Mouse (Mus musculus) left cerebral cortex, postnatal 4 days (tissue): ENCODE data around the gene Dleu7. TPM values are rescaled to one million over a fixed set of nuclear protein-coding genes. Genes with fewer than 3 reads are reported as not detected.

Experiments
- DNase-seq: peaks from one replicate; pipeline ENCODE4 v3.0.0-alpha.2; 2022
- intact Hi-C: fragments of 180-260 bp; cut with DNase I; formaldehyde crosslinking; loops from one replicate; pipeline ENCODE4 v1.15.1; 2025
- total RNA-seq, 2 experiments: library from RNA; stranded (reverse); gene quantifications; 2 replicates each; pipeline ENCODE4 v1.2.3; 2021

Dleu7 gene
- total RNA-seq, result 10 to 100 TPM; 11.6 to 11.9 TPM

DNA sequence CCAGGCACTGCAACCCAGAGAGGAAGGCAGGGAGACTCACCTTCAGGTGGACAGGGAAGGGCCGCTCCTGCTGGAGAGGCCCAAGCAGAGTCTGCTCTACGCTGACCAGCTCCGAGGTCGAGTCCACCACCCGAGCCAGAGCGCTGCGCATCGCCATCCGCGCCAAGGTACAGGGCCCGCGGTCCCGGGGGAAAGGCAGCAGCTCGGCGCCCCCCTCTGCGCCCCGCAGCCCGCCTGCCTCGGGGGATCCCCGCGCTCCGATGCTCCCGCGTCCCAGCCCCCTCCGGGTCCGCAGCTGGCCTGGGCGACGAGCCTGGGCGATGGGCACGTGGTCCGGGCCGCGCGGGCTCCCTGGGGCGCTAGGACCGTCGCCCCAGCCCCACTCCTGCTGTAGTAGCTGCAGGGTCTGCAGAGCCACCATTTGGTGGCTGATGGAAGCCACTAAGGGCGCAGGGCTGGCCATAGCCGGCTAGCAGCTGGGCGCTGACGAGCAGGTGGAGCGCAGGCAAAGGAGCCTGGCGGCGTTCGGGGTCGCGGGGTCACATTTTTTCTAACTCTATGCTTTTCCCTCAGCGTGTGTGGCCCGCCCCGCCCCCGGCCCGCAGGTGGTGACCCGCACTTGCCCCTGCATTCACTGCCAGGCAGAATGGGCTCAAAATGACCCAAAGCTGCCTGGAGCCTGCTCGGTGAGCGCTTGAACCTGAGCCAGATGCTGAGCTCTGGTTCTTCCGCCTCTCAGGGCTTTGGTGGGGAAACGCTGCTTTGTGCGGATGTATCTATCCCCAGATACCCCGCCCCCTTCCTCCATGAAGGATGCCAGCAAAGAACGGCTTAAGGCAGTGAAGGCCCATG is at the start of gene Dleu7, which contains the start of gene Rnaseh2b:
Gene Dleu7, minus strand, starts transcription at position 560 of the 852 bp plus-strand sequence.
Gene Rnaseh2b, plus strand, starts transcription at position 102 of the 852 bp plus-strand sequence.
- intact Hi-C loops, result no loop called here
- DNase-seq, result peak; percentile 57

DNA sequence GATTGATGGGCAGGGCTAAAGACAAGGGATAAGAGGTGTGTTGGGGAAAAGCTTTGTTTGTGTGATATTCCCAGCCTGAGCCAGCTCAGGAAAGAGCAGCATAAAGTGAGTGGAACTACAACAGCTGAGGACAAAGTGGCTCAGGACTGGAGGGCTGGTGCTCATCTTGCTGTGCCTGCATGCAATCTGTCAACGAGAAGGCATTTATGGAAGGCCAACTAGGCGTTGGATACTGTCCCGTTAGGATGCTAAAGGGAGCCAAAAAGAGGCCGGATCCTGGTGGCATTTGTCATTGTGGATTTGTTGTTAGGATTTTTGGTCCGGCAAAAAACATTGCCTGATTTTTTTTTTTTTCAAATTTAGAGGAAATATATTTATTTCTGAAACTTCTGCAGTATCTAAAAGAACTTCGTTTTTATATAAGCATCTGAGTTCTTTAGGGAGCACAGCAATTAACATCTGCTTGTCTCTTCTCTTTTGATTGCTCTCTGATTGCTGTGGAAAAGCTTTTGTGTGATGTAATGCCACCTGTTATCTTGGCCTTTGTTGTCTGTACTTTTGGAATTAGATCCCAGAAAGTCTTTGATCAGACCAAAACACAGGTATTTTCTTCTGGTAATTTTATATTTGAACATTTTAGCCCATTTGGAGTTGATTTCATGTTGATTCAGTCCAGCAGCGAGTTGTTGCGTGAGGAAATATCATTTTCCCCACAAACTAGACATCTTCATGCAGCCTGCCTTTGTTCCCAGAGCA is 49.2 kb upstream of the Dleu7 start:
- DNase-seq, result peak; percentile 47
- intact Hi-C loops, result no loop called here

DNA sequence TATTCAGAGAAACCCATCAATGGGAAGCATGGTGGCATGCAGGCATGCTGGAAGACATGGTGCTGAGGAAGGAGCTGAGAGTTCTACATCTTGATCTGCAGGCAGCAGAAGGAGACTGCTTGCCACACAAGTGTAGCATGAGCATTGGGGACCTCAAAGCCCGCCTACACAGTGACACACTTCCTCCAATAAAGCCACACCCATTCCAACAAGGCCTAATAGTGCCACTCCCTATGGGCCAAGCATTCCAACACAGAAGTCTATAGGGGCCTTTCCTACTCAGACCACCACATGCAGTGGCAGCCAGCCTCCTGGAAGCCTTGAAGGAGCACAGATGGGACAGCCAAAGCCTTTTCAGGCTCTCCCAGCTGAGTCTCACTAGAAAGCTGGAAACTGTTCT is 46.3 kb upstream of the Dleu7 start:
- intact Hi-C loops, result loop anchor here (10.0 kb wide), 1 partner anchor 684 kb away; no protein-coding TSS in a partner anchor

DNA sequence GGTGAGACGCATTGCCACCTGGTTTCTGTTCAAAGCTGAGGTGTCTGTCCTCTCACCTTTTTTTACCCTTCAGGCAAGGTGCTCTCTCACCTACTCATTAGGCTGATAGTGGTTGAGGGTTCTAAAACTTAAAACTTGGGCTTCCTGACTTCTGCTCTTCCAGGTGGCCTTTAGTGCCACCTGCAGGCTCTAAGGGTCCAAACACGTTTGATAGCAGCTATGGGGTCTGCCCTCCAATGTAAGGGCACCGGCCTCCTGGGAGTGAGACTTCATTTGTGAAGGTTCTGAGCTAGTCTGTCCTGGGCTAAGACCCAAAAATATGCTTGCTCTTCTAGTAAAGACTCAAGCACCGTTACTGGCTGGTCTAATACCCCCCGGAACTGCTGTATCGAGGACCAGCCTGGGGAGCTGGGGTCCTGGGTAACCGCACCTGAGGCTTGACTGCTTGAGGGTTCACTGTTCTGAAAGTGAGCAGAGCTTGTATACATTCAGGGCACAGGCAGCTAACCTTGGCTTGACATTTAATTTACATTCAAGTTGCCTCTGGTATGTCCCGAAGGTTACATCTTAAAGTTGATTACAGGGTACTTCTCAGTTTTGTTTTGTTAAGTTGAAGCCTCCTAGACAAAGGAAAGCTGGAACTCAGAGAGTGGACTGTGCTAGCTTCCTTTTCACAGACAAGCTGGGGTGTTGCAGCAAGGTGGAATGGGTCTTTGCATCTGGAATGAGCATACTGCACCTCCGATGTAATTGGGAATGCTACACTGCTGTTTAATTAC is 41.3 kb upstream of the Dleu7 start:
- intact Hi-C loops, result loop anchor here (10.0 kb wide), 1 partner anchor 679 kb away; no protein-coding TSS in a partner anchor
- no peak for DNase-seq

More for the DNA sequence above, 46.3 kb upstream of the Dleu7 start:
- no peak for DNase-seq

DNA sequence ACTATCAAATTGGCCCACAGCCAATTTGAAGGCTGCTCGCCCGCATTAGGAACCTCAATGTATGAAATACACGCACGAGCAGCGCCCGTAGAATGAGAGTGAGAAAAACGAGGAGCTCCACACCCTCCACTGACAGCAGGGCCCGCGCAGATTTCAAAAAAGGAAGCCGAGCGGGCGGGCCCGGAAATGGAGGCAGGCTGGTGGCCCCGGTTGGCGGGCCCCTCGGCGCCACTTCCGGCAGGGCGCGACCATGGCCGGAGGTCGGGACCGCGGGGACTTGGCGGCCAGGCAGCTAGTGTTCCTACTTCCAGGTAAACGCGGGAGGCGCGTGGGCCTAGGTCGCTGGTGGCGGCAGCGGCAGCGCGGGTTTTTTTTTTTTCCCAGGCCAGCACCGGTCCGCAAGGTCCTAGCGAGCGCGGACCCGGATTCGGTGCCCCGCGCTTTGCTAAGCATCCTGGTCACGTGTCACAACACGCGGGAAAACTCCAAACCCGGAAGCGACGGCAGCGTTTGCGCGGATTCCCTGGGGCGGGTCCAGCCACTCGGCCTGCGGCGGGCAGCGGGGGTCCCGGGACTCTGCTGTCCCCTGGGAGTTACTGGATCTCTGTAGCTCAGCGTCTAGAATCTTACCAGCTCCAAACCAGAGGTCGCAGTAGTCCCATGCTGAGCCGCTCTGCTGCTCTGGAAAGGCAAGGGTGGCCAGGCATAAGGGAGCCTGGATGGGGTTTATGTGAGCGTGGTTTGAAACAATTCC is 39.2 kb upstream of the Dleu7 start:
- DNase-seq, result peak; percentile 88
- intact Hi-C loops, result loop anchor here (10.0 kb wide), 1 partner anchor 677 kb away; no protein-coding TSS in a partner anchor

DNA sequence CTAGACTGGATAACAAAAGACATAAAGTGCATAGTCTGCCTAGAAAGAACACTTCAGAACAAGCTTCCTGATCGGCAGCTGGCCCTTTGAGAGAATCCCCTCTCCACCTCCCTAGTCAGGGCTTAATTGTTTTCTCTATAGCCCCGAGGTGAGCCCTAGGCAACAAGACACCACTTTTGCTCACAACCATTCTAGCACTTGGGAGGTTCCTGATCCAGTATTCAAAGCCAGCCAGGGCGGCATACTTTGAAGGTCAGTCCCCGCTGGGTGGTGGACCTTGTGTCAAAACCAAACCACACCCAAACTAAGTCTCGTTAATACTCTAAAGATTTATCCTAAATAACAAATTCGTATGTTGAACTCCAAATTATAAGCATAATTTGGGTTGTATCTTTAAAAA is 38.6 kb upstream of the Dleu7 start:
- DNase-seq, result no peak
- intact Hi-C loops, result loop anchor here (10.0 kb wide), 1 partner anchor 677 kb away; no protein-coding TSS in a partner anchor

DNA sequence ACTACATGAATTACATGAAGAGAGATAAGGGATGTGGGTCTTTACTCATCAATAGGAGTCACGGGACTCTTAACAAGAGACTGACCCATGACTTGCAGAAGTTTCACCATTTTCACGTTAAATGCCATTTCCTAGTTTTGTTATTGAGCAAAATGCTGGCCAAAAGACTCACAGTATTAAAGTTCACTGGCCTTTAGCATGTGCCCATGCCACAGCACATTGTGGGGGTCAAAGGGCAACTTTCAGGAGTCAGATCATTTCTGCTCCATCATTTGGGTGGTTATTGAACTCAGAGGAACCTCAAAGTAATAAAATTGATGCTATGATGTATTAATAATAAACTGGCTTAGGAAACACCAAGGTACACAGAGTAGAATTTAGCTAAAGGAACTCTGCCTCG is 36.8 kb upstream of the Dleu7 start:
- no peak for DNase-seq
- intact Hi-C loops, result loop anchor here (10.0 kb wide), 1 partner anchor 675 kb away; no protein-coding TSS in a partner anchor

DNA sequence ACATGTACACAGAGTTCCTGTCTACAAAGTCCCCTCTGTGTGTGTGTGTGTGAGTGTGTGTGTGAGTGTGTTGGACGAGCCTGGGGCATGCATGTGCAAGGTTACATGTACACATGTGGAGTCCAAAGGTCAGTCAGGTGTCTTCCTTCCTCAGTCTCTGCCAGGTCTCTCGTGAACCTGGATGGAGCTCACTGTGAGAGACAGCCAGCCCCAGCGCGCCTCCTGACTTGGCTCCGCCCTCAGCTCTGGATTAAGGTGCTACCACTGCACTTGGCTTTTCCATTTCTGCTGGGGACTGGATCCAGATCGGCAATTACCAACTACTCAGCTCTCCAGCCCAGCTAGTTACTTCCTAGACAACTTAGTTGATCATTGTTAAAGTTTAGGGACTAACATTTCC is 35.8 kb upstream of the Dleu7 start:
- intact Hi-C loops, result no loop called here
- no peak for DNase-seq

DNA sequence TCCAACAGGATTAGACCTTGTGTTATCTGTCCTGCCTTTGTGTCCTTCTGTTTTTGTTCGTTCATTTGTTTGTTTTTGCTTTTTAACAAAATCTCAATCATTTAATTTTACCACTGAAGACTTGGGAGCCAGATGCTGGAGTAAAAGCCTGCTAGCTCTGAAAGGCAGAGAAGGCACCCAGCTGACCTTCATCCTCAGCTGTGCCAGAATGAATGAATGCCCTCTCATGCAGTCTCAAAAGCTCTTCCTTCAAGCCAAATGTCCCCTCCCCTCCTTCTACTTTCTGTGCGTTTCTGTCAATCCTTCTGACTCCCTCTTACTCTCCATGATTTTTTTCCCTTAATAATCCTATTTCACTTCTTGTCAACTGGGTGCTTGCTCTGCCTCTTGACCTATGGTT is 34.3 kb upstream of the Dleu7 start:
- intact Hi-C loops, result no loop called here
- DNase-seq, result no peak

DNA sequence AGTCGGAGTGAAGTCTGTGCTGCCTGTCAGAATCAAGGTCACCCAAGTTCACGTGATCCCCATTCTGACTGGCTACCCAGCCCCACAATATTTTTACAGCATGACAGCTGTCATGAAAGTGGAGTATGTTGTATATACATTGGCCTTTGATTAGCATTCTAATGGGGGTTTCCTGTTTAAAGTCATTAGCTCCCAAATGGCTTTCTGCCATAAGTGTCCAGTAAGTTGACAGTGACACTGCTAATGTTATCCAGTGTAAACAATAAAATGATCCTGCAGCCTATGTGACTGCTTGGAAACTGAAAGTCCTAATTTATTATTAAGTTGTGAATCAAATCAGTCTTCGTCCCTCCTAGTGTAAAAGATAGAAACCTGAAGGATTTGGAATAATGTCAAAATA is 33.2 kb upstream of the Dleu7 start:
- intact Hi-C loops, result no loop called here
- DNase-seq, result no peak

DNA sequence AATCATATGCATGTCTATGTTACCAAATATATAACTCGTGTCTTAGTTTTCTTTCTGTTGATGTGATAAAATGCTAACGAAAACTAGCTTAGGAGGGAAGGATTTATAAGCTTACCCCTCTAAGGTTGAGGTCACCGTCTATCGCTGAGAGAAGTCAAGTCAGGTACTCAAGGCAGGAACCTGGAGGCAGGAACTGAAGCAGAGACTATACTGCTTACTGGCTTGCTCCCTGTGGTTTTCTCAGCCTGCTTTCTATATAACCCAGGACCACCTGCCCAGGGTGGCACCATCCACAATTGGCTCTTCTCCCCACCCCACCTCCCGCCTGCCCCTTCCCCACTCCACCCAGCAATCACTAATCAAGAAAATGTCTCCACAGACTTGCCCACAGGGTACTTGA is 32.1 kb upstream of the Dleu7 start:
- intact Hi-C loops, result no loop called here
- DNase-seq, result no peak

DNA sequence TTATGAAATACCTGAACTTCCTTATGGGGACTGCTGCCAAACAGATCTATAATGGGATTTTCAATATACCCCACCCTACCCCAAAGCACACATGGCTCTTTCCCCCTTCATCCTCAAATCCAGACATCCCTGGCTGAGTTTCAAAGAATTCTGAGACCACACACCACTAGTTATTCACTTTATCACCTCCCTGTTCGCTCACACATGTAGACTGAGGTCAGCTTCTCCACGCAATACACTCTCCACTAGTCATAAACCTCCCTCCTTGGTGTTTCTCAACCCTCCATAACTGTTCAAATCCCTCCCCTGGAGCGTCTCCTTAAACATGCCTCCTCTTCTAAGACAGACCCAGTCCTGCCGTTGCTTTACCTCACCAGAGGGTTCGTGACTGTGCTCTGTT is 30.6 kb upstream of the Dleu7 start:
- no peak for DNase-seq
- intact Hi-C loops, result no loop called here

DNA sequence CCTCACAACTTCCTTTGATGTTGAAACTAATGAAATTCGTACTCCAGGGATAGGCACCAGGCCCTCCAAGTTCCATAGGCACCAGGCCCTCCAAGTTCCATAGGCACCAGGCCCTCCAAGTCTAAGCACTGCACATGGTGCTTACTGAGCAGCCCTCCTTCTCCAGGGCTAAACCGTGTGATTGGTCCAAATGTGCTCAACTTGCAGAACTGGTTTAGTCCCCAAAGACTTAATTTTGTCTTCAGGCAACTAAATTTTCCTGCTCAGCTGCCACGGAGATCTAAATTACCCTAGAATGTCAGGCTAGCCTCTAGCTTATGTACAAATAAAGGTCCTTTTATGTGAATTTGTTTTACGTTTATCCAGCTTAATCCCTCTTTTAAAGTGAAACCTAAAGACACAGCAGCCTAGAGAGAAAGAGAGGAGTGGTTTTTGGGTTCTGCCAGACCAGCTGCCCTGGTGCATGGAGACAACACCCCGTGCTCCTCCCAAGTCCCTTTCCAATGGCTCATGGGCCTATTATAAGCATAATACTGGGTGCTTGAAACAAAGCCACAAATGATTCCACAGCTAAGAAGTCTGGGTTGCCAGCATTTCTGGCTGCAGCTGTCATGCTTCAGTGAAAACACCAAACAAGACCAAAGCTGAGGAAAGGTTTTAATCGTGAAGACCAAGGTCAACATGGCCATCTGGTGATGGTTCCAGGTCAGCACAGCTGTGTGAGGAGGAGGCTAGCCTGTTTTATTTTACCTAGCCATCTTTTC is 29.9 kb upstream of the Dleu7 start:
- intact Hi-C loops, result no loop called here
- no peak for DNase-seq

DNA sequence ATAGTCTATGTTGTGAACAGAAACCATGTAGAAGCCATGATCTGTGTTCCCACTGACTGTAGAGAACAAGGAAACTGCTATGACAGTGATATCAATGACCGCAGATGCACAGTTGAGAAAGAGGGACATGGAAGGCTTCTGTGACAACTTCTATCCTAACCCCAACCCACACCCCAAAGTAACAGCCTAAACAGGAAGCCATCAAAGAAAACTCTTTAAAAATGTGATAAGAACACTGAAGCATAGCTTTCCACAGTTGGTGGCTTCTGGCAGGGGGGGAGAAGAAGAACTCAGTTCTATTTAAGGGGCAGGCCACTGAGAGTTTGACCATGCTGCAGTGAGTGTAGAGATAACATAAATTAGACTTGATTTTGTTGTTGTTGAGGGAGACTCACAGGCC is 18.8 kb upstream of the Dleu7 start:
- intact Hi-C loops, result no loop called here
- DNase-seq, result no peak

DNA sequence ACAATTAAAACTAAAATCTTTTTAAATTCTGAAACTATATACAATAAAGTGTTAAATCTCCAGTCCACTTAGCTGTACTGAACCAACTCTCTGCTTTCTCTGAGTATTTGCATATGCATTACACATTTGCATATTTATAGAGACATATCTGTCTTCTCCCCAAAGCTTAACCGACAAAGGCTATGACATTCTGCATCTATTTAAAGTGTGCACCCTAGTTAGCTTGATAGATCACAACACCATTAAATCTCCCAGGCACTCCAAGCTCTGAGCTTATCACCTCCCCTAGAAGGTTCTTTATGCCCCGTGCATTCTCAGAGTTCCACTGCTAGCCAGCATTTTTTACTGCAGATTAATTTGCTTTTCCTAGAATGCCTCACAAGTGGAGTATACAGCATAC is 16.2 kb upstream of the Dleu7 start:
- DNase-seq, result no peak
- intact Hi-C loops, result no loop called here

DNA sequence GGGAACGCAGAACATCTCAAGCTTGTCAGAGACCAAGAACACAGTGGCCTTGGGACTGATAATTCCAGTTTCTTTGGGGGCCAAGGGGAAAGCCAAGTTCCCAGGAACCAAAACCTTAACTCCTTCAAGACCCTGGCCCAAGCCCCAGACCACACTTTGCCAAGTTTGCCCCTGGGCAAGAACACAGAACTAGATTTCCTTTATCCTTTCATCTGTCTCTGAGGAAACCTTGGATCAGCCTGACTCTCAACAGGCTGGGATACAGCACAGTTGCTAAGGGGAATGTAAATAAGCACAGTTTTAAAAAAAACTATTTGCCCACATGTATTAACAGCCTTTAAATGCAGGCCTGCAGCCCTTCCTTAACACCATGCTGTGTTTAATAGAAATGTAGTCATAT is 14.7 kb upstream of the Dleu7 start:
- intact Hi-C loops, result no loop called here
- DNase-seq, result peak; percentile 36

DNA sequence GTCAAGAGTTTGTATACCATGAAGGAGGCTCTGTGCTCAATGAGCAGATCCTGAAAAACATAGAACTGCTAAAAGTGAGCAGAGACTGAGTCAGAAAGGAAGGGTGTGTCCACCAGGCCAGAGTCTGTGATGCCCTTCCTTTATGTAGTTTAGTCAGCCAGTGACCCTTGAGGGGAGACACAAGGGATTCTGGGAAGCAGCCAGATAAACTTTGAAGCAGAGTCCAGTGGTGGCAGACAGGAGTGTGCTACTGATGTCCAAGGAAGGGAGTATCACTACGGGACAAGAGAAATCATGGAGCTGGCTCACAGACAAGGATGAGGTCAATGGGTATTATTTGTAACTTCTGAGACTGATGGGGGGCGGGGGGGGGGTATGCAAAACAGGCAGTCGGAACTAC is 7.2 kb upstream of the Dleu7 start:
- no peak for DNase-seq
- intact Hi-C loops, result no loop called here

DNA sequence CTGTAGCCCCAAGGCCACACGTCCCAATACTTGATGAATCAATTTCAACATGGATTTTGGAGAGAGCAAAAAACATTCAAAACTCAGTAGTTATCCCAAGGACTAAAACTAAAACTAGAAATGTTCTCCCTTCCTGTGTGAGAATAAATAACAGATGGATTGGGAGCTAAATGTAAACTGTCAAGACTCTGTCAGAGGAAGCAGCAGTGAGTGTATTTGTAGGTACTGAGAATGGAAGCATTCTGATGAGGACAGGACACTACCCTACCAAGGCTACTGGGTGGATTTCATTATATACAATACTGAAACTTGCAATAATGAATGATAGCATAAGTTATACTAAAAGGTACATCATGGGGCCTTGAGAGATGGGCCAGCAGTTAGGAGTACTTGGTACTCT is 6.0 kb upstream of the Dleu7 start:
- intact Hi-C loops, result no loop called here
- no peak for DNase-seq

DNA sequence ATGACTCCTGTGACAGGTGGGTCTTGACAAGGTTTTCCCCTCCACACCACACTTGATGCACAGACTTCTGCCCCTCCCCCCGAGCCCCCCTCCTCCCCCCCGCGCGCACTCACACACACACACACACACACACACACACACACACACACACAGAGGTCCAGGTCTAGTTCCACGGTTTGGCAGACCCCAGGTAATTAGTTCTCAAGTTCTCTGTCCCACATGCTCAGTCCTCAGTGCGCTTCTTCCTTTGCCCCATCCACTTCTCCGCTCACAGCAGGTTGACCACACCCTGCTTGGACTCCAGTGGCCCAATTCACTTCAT is 720 bp downstream of the Dleu7 start:
- no peak for DNase-seq
- intact Hi-C loops, result no loop called here
